Mouse (Mus musculus) lung, embryonic 16.5 days (tissue): Measurements from ENCODE around the gene Carm1. TPM values are rescaled to one million over a fixed set of nuclear protein-coding genes. Genes with fewer than 3 reads are reported as not detected.

Experiments used
- ATAC-seq: fragments of 200-750 bp; cut with Nextera tagmentation; 2 replicates; pipeline ENCODE4 v1.8.0; 2017; ENCODE audit warnings: low read depth, mild to moderate bottlenecking, moderate library complexity
- H3K27ac ChIP-seq: fragments of 300-500 bp; sonication (generic); 2 replicates; pipeline ENCODE4 v1.5.1; 2014; ENCODE audit warnings: mild to moderate bottlenecking, control low read depth, low read length
- H3K27me3 ChIP-seq: fragments of 300-500 bp; sonication (generic); 2 replicates; pipeline ENCODE4 v1.6.1; 2014; ENCODE audit warnings: low read depth, low read length, mixed read lengths; ENCODE audit not compliant: control insufficient read depth, insufficient read depth
- H3K36me3 ChIP-seq: fragments of 300-500 bp; sonication (generic); 2 replicates; pipeline ENCODE4 v1.6.1; 2014; ENCODE audit warnings: low read length; ENCODE audit not compliant: control insufficient read depth, insufficient read depth
- H3K4me1 ChIP-seq: fragments of 300-500 bp; sonication (generic); replicated peaks from 2 replicates; pipeline ENCODE4 v1.6.1; 2014; ENCODE audit warnings: low read length, mixed read lengths; ENCODE audit not compliant: control insufficient read depth, insufficient read depth
- H3K4me2 ChIP-seq: fragments of 300-500 bp; sonication (generic); 2 replicates; pipeline ENCODE4 v1.6.1; 2014; ENCODE audit warnings: low read depth, low read length, control low read depth
- H3K4me3 ChIP-seq: fragments of 300-500 bp; sonication (generic); 2 replicates; pipeline ENCODE4 v1.5.1; 2014; ENCODE audit warnings: mild to moderate bottlenecking, low read length, control low read depth
- H3K9ac ChIP-seq: fragments of 300-500 bp; sonication (generic); 2 replicates; pipeline ENCODE4 v1.6.1; 2014; ENCODE audit warnings: low read length, control low read depth
- H3K9me3 ChIP-seq: fragments of 300-500 bp; sonication (generic); 2 replicates; pipeline ENCODE4 v1.6.1; 2016; ENCODE audit warnings: low read length; ENCODE audit not compliant: control insufficient read depth
- WGBS: fragments of 180-500 bp; shearing (Covaris S2); extraction: QIAGEN DNeasy Blood & Tissue Kit; methylation state at CpG from one replicate; pipeline ENCODE4 v1.1.7; 2014; 5-methylcytosine and 5-hydroxymethylcytosine counted together
- microRNA counts: library from miRNA; unstranded; fragments of <30 nt; microRNA quantifications from one replicate; lab custom pipeline; 2016
- microRNA-seq: library from miRNA; unstranded; fragments of <30 nt; microRNA quantifications from one replicate; pipeline ENCODE4, GENCODE M21; 2016
- polyA plus RNA-seq: library from polyadenylated mRNA; unstranded; fragments of >200 nt; fragmentation: Nextera tagmentation; extraction: Ambion mirVana; gene quantifications from 2 replicates; pipeline ENCODE4 v1.2.1, GENCODE M21; 2015

The Carm1 gene
- polyA plus RNA-seq, 1 experiment from 2014 or later: 20.8 TPM

DNA sequence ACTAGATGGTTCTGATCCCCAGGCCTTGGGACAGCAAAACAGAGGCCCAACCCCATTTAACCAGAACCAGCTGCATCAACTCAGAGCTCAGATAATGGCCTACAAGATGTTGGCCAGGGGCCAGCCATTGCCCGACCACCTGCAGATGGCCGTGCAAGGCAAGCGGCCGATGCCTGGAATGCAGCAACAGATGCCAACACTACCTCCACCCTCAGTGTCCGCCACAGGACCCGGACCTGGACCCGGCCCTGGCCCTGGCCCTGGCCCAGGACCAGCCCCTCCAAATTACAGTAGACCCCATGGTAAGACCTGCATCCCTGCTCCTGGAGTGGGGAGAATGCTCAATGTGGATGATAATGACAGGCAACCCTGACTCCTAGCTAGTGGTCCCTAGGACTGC, 88.9 kb downstream of the Carm1 start:
- Histone ChIP-seq H3K27me3 (no peaks in the 10 kb centered on the region), H3K36me3 (peaks cover 59% of the 10 kb centered on the region), H3K27ac (no peak overlapping the region), H3K9me3 (no peaks in the 10 kb centered on the region), H3K4me2 (no peak overlapping the region), H3K9ac (no peak overlapping the region), H3K4me1 (no peaks in the 10 kb centered on the region), H3K4me3 (no peak overlapping the region)
- ATAC-seq: no peak
- 53% methylated on average over 7 of the region's 7 CpGs for WGBS

DNA sequence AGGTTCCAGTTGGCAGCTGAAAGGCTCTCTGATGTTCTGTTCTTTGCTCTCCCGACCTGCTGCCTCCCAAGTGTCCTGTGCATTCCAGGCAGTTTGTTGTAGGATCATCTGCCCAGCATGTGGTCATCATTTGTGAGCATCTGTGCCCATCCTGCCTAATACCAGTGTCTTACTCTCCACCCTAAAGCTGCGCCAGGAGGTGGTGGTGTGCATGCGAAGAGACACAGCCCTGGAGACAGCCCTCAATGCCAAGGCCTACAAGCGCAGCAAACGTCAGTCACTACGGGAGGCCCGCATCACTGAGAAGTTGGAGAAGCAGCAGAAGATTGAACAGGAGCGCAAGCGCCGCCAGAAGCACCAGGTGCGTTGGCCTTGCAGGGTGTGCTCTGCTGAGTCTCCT, 92.3 kb downstream of the Carm1 start:
- Histone ChIP-seq H3K9me3 (no peaks in the 10 kb centered on the region), H3K36me3 (peaks cover 76% of the 10 kb centered on the region), H3K27ac (no peak overlapping the region), H3K4me3 (no peak overlapping the region), H3K9ac (no peak overlapping the region), H3K4me2 (no peak overlapping the region), H3K27me3 (no peaks in the 10 kb centered on the region), H3K4me1 (no peaks in the 10 kb centered on the region)
- ATAC-seq: no peak
- WGBS: 95% methylated on average over 11 of the region's 11 CpGs

MicroRNAs encoded within 50 kb of the gene (microRNA counts, 519-probe panel; counts per million panel counts)
- microRNA mmu-miR-1946b (lab: Ali Mortazavi, UCI): not detected

Small RNA genes lying within 50 kb of the gene (microRNA-seq; reads per million reads assigned to microRNA genes)
- not detected for gene Mir1946b

Other genes with a start within 250 kb of the Carm1 start
- gene Ap1m2, start 234.6 kb upstream of the Carm1 start, polyA plus RNA-seq: 50.0 and 53.2 TPM in 2 replicates
- gene Slc44a2, start 226.2 kb upstream of the Carm1 start, polyA plus RNA-seq: 178 and 186 TPM in 2 replicates
- gene Ilf3, start 179.0 kb upstream of the Carm1 start, polyA plus RNA-seq: 160 and 168 TPM in 2 replicates
- 37.3 and 37.5 TPM in 2 replicates for gene Qtrt1, start 135.1 kb upstream of the Carm1 start, polyA plus RNA-seq
- gene Dnm2, start 122.0 kb upstream of the Carm1 start, polyA plus RNA-seq: 77.5 and 78.2 TPM in 2 replicates
- 115 and 118 TPM in 2 replicates for gene Tmed1, start 36.6 kb upstream of the Carm1 start, polyA plus RNA-seq
- gene AB124611, start 20.7 kb upstream of the Carm1 start, polyA plus RNA-seq: 3.9 and 4.0 TPM in 2 replicates
- 22.2 and 24.2 TPM in 2 replicates for gene Timm29, start 45.8 kb downstream of the Carm1 start, polyA plus RNA-seq
- gene Yipf2, start 45.9 kb downstream of the Carm1 start, polyA plus RNA-seq: 30.0 and 38.8 TPM in 2 replicates
- gene Smarca4, start 69.3 kb downstream of the Carm1 start, polyA plus RNA-seq: 68.3 and 74.0 TPM in 2 replicates
- 33.4 and 36.0 TPM in 2 replicates for gene Ldlr, start 176.6 kb downstream of the Carm1 start, polyA plus RNA-seq
- 134 and 144 TPM in 2 replicates for gene Spc24, start 213.4 kb downstream of the Carm1 start, polyA plus RNA-seq